Mouse (Mus musculus): ENCODE data around the gene Hexim1.

DNA sequence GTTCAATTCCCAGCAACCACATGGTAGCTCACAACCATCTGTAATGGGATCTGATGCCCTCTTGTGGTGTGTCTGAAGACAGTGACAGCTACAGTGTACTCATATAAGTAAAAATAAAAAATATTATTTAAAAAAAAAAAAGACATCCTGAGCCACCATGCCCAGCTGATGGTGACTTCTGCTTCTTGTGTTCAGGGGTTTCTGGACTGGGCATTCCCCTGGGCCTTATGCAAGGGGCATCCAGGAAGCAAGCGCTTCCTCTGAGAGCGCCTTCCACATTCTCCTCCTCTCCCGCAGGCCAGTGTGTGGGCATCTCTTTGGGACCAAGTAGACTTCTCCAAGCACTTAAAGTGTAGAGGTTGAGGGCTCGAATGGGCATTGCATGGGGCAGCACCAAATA lies 30.4 kb downstream of the Hexim1 start:
- TF ChIP-seq CTCF (IDR thresholded peaks at IDR 0.05; ENCODE audit: low read depth), result no peak
- TF ChIP-seq EP300 (IDR thresholded peaks at IDR 0.05; ENCODE audit: low read depth), result no peak

All from liver, embryonic 14.5 days (tissue).